Mouse (Mus musculus) hindbrain, embryonic 11.5 days (tissue): ENCODE measurements around the gene Stra6. TPM values are rescaled to one million over a fixed set of nuclear protein-coding genes. Genes with fewer than 3 reads are reported as not detected.

Source experiments
- ATAC-seq: fragments of 200-750 bp; cut with Nextera tagmentation; 2 replicates; pipeline ENCODE4 v1.8.0; 2017; ENCODE audit warnings: mild to moderate bottlenecking, moderate TSS enrichment, moderate library complexity; ENCODE audit not compliant: low FRiP score
- DNase-seq: peaks from one replicate; pipeline ENCODE4 v3.0.0-alpha.2; 2015; ENCODE audit warnings: low spot score
- H3K27ac ChIP-seq: fragments of 300-500 bp; sonication (generic); 2 replicates; pipeline ENCODE4 v1.5.1; 2014; ENCODE audit warnings: mild to moderate bottlenecking, low read depth, low read length
- H3K27me3 ChIP-seq: fragments of 300-500 bp; sonication (generic); 2 replicates; pipeline ENCODE4 v1.6.1; 2014; ENCODE audit warnings: mild to moderate bottlenecking, low read length, moderate library complexity, mixed read lengths; ENCODE audit not compliant: control insufficient read depth, insufficient read depth
- H3K36me3 ChIP-seq: fragments of 300-500 bp; sonication (generic); 2 replicates; pipeline ENCODE4 v1.6.1; 2014; ENCODE audit warnings: mild to moderate bottlenecking, low read length, moderate library complexity, mixed read lengths; ENCODE audit not compliant: control insufficient read depth, insufficient read depth
- H3K4me1 ChIP-seq: fragments of 300-500 bp; sonication (generic); replicated peaks from 2 replicates; pipeline ENCODE4 v1.6.1; 2014; ENCODE audit warnings: low read length, mixed read lengths; ENCODE audit not compliant: control insufficient read depth, insufficient read depth
- H3K4me2 ChIP-seq: fragments of 300-500 bp; sonication (generic); replicated peaks from 2 replicates; pipeline ENCODE4 v1.6.1; 2014; ENCODE audit warnings: mild to moderate bottlenecking, low read depth, low read length
- H3K4me3 ChIP-seq: fragments of 300-500 bp; sonication (generic); 2 replicates; pipeline ENCODE4 v1.5.1; 2014; ENCODE audit warnings: low read depth, low read length
- H3K9ac ChIP-seq: fragments of 300-500 bp; sonication (generic); 2 replicates; pipeline ENCODE4 v1.6.1; 2014; ENCODE audit warnings: low read depth, low read length
- H3K9me3 ChIP-seq: fragments of 300-500 bp; sonication (generic); 2 replicates; pipeline ENCODE4 v1.6.1; 2016; ENCODE audit warnings: low read length; ENCODE audit not compliant: control insufficient read depth
- WGBS: fragments of 180-500 bp; shearing (Covaris S2); extraction: QIAGEN DNeasy Blood & Tissue Kit; methylation state at CpG from one replicate; pipeline ENCODE4 v1.1.7; 2014; 5-methylcytosine and 5-hydroxymethylcytosine counted together
- polyA plus RNA-seq: library from polyadenylated mRNA; unstranded; fragments of >200 nt; fragmentation: Nextera tagmentation; extraction: Ambion mirVana; gene quantifications from 2 replicates; pipeline ENCODE4 v1.2.1, GENCODE M21; 2014

Gene Stra6
- polyA plus RNA-seq, 1 experiment from 2014 or later = 8.2 TPM

DNA sequence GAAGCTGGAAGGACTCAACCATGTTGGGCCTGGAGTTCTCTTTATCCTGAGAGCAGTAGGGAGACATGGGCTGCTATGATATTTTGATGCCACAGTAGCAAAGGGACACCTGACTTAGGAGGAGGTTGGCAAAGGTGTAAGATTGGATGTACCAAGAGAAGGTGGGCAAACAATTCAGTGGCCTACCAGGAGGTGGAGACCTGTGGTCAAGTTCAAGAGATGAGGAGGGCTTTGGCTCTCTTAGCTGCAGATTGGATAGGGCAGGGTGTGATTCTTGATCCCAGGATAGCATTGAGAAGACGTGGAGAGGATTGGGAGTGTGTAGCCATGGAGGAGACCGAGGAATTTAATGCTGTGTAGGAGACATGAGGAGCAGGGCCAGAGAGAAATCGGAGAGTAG is 30.2 kb downstream of the Stra6 start:
- 76% methylated on average over 3 of the region's 3 CpGs for WGBS
- H3K36me3 ChIP-seq = no peaks in the 10 kb centered on the region

GRCm38 (mm10) chr9:58095977-58096376 is 32.4 kb downstream of the Stra6 start:
- Histone ChIP-seq H3K4me1 (peaks cover 4% of the 10 kb centered on the region), H3K36me3 (no peaks in the 10 kb centered on the region), H3K4me2 (no peak overlapping the region), H3K4me3 (no peak overlapping the region), H3K27ac (no peak overlapping the region), H3K9ac (no peak overlapping the region), H3K27me3 (no peaks in the 10 kb centered on the region), H3K9me3 (no peaks in the 10 kb centered on the region)
- DNase-seq = no peak
- no peak for ATAC-seq
- WGBS = 88% methylated on average over 6 of the region's 6 CpGs

More for the DNA sequence above, 30.2 kb downstream of the Stra6 start:
- Histone ChIP-seq H3K4me3 (no peak overlapping the region), H3K9me3 (no peaks in the 10 kb centered on the region), H3K27me3 (no peaks in the 10 kb centered on the region), H3K9ac (no peak overlapping the region), H3K4me1 (peaks cover 4% of the 10 kb centered on the region), H3K4me2 (no peak overlapping the region), H3K27ac (no peak overlapping the region)
- ATAC-seq (no peak), DNase-seq (no peak)

- Histone ChIP-seq H3K4me2 (no peak overlapping the region), H3K36me3 (no peaks in the 10 kb centered on the region), H3K9ac (no peak overlapping the region), H3K4me1 (peaks cover 4% of the 10 kb centered on the region), H3K4me3 (no peak overlapping the region), H3K27me3 (no peaks in the 10 kb centered on the region), H3K9me3 (no peaks in the 10 kb centered on the region), H3K27ac (0 out of 2 replicates have a peak overlapping the region, but pooled peaks have one; percentile 13)
- ATAC-seq (0 out of 2 replicates have a peak, but pooled peaks have one; percentile 35), DNase-seq (no peak)
- WGBS = 56% methylated on average over 5 of the region's 5 CpGs
These were observed 33.2 kb downstream of the Stra6 start for GRCm38 (mm10) chr9:58096629-58097301.

GRCm38 (mm10) chr9:58099836-58100565 is 36.4 kb downstream of the Stra6 start:
- H3K27me3 ChIP-seq = no peaks in the 10 kb centered on the region
- no peak for ATAC-seq
- peaks cover 4% of the 10 kb centered on the region for H3K4me1 ChIP-seq
- no peak overlapping the region for H3K27ac ChIP-seq
- no peaks in the 10 kb centered on the region for H3K9me3 ChIP-seq
- WGBS = 70% methylated on average over 5 of the region's 5 CpGs
- no peak for DNase-seq
- H3K36me3 ChIP-seq = no peaks in the 10 kb centered on the region
- H3K9ac ChIP-seq = no peak overlapping the region
- H3K4me3 ChIP-seq = no peak overlapping the region
- H3K4me2 ChIP-seq = no peak overlapping the region

GRCm38 (mm10) chr9:58102013-58102412 is 38.4 kb downstream of the Stra6 start:
- no peaks in the 10 kb centered on the region; the same call in 1 of the 2 replicates for H3K4me1 ChIP-seq
- H3K36me3 ChIP-seq = no peaks in the 10 kb centered on the region
- no peak overlapping the region for H3K27ac ChIP-seq
- WGBS = 77% methylated on average over 4 of the region's 4 CpGs
- H3K4me3 ChIP-seq = no peak overlapping the region
- no peak overlapping the region for H3K4me2 ChIP-seq
- H3K9me3 ChIP-seq = no peaks in the 10 kb centered on the region
- DNase-seq (no peak), ATAC-seq (no peak)
- H3K9ac ChIP-seq = no peak overlapping the region
- H3K27me3 ChIP-seq = no peaks in the 10 kb centered on the region

DNA sequence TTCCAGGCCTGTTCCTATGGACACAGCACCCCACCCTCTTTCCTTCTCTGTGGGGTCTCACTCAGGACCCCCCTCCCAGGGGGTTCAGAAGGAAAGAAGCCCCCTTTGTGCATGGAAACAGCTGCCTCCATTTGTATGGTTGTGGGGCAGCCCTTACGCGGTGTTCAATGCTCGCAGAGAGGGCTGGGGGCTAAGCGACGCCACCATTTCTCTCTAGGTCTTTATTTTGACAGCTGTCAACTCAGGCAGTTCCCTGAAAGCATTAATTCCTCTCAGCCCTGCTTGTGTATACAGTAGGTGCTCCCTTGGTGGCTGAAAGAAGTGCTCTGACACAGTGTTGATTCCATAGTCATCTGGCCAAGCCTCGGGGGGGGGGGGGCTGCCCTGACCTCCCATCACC is 40.1 kb downstream of the Stra6 start:
- Histone ChIP-seq H3K27ac (no peak overlapping the region), H3K36me3 (no peaks in the 10 kb centered on the region), H3K9me3 (no peaks in the 10 kb centered on the region), H3K4me3 (no peak overlapping the region), H3K9ac (no peak overlapping the region), H3K4me2 (no peak overlapping the region), H3K27me3 (no peaks in the 10 kb centered on the region), H3K4me1 (peaks cover 2% of the 10 kb centered on the region; the same call in 1 of the 2 replicates)
- DNase-seq (no peak), ATAC-seq (no peak)
- WGBS = 74% methylated on average over 6 of the region's 6 CpGs

DNA sequence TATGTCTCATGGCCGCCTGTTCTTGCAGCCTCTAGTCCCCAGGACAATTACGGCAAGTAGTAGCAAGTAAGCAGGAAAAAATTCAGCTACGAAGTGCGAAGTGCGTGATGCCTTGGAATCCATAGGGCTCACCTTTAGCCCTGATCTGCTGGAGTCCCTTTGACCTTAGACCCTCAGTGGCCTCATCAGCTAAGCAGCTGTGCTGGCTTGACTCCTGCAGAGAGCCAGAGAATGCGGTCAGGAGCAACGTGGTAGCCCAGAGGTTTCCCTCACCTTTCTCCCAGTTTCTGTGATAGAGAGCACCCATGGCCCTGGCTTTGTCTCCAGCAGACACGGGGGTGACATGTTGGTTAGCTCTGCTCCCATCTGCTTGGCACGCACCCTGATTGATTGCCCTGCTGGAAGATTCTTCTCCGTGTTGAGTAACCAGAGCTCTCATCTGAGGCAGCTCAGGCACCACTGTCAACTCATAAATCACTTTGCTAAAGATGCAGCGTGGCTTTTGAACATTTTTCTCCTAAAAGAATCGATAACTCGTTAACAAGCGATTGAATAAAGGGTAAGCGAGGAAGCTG is 42.1 kb downstream of the Stra6 start:
- H3K36me3 ChIP-seq = no peaks in the 10 kb centered on the region
- DNase-seq (no peak), ATAC-seq (no peak)
- H3K4me1 ChIP-seq = peaks cover 2% of the 10 kb centered on the region; the same call in 1 of the 2 replicates
- no peak overlapping the region for H3K9ac ChIP-seq
- H3K4me3 ChIP-seq = no peak overlapping the region
- WGBS = 50% methylated on average over 15 of the region's 15 CpGs
- H3K27me3 ChIP-seq = no peaks in the 10 kb centered on the region
- H3K27ac ChIP-seq = peak overlapping the region; percentile 47
- H3K9me3 ChIP-seq = no peaks in the 10 kb centered on the region
- H3K4me2 ChIP-seq = no peak overlapping the region

DNA sequence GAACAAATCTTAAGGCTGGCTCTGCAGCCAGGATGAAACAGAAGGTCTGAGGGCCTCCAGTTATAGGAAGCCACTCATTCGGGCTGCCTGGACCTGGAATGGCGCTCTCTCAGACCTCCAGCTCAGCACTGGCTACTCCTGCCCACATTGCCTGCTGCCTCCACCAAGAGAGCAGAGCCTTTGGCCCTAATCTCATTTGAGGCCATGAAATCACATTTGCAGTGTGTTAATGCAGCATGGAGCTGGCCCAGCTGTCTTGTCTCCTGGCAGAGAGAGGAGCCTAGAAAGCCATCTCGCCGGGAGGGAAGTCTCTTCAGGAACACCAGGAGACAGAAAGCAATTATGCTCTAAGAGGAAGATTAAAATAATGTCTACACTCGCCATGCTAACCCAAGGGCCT is 43.9 kb downstream of the Stra6 start:
- H3K9me3 ChIP-seq = no peaks in the 10 kb centered on the region
- no peak for ATAC-seq
- H3K9ac ChIP-seq = no peak overlapping the region
- no peaks in the 10 kb centered on the region for H3K36me3 ChIP-seq
- no peak overlapping the region for H3K4me2 ChIP-seq
- H3K27me3 ChIP-seq = no peaks in the 10 kb centered on the region
- no peak for DNase-seq
- peak overlapping the region; percentile 48; the same call in 1 of the 2 replicates for H3K27ac ChIP-seq
- 72% methylated on average over 5 of the region's 5 CpGs for WGBS
- peaks cover 10% of the 10 kb centered on the region for H3K4me1 ChIP-seq
- H3K4me3 ChIP-seq = no peak overlapping the region
